Mouse (Mus musculus) yolk sac, embryonic 10.5 days (tissue): ENCODE results near the gene Gm5294.

Source experiments
- DNase-seq: peaks from one replicate; pipeline ENCODE4 v3.0.0-alpha.2; 2017; ENCODE audit warnings: low spot score

Gene Gm5294

DNA sequence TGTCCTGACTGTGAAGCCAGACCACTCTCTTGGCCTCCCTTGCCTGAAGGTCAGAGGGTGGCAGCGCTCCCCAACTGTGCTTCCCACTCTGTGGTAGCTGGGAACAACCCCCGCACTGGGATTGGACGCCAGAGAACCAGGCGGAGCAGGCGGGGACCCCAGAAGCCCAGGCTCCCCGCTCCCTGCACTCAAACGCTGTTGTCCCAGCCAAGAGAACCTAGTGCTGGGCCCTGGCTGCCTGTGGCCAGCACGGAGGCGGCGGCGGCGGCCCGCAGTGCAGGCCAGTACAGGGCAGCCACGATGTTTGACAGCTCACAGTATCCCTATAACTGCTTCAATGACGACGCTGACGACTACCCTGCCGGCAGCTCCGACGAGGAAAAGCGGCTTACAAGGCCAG lies at the start of gene Gm5294:
TSS of gene Gm5294 (plus strand) at position 301 of the 400 bp plus-strand sequence.
- DNase-seq, result no peak

DNA sequence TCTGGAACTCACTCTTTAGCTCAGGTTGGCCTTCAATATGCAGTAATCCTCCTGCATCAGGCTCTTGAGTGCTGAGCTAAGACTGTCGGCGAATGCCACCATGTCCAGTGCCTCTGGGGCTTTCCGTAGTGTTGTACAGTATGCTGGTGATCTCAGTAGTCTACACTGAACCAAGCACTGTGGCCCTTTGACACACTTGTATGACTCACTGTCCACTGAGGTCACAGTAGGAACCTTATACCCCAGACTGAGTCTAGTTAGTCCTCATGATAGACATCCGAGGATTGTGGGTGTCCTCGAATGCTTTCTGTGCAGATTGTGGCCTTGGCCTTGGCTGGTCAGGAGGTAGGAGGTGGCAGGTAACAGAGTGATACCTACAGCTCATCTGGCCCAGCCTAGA lies 44.8 kb upstream of the Gm5294 start:
- no peak for DNase-seq

DNA sequence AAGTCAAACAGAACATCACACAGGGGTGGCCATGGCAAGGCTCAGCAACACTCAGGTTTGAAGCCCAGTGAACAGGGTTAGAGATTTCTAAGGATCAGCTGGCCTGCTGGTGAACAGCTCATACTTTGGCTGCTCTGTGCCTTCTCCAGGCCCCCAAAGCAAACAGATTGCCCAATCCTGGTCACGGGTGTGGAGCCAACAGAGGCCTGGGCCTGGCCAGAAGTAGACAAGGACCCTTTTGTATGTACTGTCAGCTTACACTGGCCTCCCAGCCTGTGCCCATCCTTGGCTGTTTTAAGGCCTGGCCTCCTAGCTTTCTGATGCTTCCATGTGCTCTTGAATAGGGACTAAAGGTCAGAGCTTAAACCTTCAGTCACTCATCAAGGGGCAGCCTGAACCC lies 43.5 kb upstream of the Gm5294 start:
- DNase-seq, result no peak

DNA sequence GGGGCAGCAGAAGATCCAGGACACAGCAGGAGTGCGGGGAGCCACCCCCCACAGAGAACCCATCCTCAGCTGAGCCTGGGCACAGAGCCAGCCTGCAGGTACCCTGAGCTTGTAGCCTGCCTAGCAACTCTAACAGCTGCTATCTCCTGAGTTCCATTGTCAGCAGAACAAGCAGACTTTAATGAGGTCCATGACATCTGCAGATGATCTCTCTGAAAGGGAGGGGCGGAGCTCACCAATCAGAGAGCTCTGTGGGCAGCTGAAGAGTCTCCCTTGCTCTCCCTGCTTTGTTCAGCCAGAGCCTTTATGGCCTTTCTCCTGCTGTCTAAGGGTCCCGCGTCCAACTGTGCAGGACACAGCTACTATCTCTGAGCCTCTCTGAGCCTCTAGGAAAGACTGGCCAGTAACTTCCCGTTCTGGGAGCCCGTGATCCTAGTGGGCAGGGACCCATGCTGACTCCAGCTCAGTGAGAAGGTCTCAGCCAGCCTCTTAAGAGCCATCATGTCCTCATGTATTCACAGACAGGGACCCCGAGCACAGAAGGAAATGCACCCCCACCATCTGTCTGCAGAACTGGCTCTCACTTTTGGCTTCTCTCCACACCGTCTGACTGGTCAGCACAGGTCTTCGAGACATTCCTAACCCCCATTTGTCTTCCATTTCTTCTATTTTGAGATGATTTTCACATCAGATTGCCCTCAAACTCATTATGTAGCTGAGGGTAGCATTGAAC lies 41.0 kb upstream of the Gm5294 start:
- no peak for DNase-seq

DNA sequence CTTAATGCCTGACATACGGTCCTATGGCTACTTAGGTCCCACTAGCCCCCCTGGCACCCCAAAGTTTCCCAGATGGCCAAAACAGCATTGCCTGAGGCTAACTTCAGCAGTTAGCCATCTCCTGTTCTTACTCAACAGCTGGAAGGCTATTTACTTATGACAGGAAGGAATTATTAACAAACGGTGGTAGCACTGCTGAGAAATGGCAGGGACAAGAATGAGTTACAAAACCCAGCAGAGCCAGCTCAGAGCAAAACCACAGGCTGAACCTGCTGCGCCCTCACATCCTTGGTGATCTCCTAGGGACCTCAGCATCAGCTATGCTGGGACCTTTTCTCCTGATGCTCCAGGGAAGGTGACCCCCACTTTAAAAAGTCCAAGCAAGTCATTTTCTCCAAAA lies 40.2 kb upstream of the Gm5294 start:
- DNase-seq, result no peak

DNA sequence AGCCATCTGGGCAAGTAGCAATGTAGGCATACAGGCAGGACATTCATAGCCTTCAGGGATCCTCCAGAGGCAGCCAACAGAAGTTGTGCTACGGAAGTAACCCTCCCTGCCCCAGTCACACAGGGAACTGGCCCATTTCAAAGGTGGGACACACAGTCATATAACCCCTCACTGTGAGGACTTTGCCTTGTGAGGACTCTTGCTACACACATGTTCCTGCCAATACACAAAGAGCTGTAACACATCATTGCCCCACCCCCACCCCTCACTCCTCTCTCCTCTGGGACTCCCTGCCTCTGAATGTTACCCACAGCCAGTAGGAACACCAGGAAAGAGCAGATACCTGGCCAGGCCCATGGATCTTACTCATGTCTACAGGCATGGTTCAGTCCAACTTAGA lies 37.2 kb upstream of the Gm5294 start:
- DNase-seq, result no peak

DNA sequence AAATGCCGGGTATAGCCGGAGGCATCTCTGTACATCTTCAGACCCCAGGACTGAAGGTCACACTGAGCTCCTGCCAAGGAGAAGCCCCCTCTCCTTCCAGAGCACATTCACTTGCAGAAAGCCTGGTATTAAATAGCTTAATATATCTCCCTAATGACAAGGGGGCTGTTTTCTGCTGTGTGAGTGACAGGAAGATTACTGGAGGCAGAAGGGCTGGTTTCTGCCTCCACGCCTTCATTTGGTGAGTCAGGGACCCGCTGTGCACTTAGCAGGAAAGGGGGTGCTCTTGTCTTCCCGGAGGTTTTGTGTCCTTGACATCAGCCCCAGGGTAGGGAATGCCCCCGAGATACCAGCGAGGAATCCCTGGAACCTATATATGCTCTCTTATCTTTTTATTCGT lies 36.7 kb upstream of the Gm5294 start:
- DNase-seq, result no peak

DNA sequence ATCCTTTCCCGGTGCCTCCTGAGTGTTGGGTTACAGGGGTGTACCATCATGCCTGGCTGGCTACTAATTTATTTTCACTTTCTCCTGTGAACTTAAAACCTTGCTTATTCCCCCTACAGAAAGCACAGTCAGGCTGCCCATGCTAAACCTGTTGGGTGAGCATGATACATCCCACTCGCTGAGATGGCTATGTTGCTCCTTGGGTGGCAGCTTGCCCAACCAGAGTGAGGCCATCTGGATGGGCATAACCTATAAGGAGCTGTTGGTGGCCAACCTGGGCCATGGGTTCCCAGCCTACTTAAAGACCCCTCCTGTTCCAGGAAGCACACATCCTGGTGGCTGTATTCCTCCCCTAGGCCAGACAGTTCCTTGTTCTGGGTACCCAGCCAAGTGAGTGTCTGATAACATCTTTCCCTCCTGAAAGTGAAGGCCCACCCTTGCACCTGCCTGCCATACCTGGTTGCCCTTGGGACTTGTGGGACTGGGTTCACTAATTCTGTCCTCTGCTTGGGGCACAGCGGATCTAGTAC lies 33.8 kb upstream of the Gm5294 start:
- no peak for DNase-seq

DNA sequence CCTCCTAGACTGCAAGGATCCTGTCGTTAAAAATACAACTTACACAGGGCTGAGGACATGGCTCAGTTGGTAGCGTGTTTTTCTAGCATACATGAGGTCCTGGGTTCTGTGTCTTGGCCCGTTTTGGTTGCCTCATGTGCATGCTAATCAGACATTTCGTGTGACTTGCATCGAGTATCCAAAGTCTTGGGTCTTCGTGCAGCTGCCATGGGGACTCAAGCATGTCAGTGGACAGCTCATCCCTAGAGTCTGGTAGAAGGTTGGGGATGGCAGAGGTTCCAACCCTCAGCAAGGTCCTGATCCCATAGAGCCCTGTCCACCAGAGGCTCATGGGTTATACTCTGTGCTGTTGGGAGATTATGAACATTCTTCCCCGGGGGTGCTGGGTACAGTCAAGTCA lies 32.2 kb upstream of the Gm5294 start:
- DNase-seq, result no peak

DNA sequence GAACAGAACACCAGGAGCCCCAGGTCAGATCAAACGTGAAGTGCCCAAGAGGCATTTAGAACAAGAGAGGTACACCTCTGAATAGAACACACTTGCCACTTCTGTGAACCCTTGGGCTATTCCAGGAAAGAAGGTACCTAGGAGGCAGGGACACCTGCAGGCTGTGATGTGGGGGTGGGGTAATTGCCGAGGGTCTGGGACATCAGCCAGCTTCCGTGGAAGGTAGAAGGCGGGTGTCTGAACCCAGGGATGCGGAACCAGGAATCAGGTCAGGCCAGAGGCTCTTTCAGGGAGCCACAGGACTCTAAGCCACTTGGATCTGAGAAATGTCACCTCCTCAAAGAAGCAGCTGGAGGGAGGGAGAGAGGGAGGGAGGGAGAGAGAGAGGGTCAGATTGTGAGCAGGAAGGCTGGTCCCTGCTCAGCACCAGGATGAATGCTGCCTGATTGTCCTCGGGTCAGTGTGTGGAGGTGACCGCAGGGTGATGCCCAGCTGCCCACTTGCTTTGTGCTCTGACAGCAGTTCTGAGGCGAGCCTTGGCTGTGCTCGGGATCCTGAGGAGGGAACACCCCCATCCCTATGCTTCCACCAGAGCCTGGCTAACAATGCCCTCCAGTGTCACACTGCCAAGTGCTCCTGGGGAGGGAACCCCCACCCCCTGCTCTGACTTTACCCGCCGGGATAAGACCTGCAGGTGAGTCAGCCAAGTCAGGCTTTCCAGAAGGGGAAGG lies 31.2 kb upstream of the Gm5294 start:
- no peak for DNase-seq

DNA sequence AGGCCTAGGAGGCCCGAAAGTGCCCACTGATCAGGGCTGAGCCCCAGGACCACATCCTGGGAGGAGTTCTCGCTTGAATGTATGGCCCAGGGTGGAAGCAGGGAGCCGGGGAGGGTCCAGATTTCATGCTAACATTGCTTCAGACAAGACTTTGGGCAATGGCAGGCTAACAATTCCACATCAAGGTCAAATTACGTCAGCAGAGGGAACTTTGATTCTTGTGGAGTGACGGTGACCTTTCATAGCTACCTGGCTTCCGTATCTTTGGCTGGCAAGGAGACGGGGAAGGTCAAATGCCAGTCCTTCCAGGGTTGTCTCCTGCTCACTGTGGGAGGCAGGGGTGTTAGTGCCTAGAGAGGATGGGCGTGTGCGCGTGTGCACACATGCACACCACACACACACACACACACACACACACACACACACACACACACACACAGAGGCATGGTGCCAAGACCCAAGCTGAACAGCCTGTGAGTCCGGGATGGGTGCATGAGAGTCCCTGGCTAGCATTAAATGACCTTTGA lies 28.9 kb upstream of the Gm5294 start:
- DNase-seq, result no peak

DNA sequence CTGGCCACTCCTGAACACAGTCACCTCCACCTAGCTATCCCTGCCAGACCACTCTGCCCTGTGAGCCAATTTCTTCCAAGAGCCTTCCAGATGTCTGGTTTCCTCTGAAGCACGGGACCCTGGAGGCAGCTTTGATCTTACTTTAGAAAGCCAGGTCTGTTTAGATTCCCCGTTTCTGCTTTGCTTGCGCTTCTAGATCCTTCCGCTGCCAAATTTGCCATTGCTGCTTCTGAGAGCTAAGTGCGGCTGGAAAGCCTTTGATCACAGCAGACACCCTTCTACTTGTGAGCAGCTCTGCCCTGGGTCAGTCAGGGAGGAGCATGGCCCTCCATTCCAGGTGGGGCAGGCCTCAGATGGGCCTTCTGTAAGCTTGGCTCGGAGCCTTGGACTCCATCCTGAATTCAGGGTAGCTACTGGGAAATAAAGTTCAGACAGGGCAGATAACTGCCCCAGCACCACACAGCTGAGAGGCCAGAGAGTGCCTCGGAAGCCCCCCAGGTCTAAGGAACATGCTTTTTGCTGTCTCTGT lies 18.2 kb upstream of the Gm5294 start:
- DNase-seq, result no peak

DNA sequence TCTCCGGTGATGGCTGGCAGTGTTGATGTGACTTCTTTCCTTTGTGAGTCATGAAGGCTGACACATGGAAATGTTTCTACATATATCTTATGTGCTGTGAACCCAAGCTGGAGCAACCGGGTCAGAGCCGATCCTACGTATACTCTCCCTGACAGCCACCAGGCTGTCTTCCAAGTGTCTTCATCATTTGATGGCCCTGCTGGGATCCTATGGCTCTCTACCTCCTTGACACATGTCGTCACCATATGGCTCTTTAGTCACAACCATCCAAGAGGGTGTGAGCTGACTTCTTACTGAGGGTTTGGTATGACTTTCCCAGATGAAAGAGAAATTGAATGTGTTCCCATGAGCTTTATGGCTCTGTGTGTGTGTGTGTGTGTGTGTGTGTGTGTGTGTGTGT lies 15.6 kb upstream of the Gm5294 start:
- DNase-seq, result no peak

DNA sequence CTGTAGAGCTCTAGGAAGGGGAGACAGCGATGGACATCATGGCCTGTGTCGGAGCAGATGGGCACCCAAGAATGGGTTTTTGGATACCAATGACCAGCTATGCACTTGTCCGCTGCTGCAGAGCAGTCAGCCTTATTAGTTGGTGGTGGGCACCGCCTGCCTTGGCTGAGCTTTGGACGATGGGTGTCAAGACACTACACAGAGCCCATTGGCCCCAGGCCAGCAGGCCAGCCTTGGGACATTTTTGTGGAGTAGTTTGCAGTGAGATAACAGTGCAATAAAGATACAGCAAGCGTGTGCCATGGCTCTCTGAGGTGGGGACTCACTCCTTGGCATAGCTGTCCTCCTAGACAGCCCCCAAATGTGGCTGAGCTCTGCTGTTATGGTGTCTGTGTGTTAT lies 10.1 kb upstream of the Gm5294 start:
- no peak for DNase-seq

DNA sequence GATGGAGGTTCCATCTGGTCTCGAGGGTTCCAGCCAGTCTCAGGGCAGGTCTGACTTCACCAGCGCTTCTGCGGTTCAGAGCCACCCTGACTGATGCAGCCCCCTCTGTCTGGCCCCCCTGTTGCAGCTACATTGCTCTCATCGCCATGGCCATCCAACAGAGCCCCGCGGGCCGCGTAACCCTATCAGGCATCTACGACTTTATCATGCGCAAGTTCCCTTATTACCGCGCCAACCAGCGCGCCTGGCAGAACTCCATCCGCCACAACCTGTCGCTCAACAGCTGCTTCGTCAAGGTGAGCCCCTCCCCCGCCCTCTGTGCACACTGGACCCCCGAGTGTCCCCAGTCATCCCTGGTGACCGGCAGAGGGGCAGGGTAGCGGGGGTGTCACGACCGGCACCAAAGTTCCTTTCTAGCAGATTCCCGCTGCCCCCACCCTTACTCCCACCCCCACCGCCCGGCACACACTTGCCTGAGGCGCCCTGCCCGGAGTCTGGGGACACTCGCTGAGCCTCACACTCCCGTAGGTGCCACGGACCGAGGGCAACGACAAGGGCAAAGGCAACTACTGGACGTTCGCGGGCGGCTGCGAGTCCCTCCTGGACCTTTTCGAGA lies 945 bp downstream of the Gm5294 start:
- no peak for DNase-seq

DNA sequence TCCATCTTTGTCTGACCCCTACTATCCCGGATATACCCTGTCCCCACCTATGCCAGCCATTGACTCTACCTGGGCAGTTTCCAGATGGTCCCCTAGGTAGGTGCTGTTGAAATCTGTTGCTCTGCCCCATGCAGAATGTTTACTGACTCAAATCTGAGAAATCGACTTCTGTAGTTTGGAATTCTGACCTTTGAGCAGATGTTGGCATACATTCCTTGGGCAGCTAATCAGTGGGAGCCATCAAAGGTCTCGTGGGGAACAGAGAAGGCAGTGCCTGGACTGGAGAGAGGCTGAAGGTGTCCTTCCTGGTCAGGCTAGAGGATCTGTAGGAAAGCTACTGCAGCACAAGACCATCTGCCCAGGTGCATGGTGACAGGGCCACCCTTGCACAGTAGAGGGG lies 5.2 kb downstream of the Gm5294 start:
- DNase-seq, result no peak

DNA sequence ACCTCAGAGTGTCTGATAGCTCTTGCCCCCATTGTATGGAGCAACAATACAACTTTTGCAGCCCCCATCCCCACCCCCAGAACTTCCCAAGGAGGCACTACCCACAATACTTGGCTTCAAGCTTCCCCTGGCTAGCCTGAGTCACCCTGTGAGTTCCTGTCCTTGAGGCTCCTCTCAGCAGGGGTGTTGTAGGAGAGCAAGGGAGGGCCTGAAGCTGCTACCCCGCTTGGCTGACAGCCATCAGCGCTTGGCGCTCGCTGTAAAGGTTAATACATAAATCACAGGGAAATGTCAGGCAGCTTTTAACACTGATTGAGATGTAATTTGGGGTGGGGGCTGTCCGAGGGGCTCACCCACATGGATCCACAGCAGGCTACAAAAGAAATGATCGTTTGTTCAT lies 13.5 kb downstream of the Gm5294 start:
- no peak for DNase-seq

DNA sequence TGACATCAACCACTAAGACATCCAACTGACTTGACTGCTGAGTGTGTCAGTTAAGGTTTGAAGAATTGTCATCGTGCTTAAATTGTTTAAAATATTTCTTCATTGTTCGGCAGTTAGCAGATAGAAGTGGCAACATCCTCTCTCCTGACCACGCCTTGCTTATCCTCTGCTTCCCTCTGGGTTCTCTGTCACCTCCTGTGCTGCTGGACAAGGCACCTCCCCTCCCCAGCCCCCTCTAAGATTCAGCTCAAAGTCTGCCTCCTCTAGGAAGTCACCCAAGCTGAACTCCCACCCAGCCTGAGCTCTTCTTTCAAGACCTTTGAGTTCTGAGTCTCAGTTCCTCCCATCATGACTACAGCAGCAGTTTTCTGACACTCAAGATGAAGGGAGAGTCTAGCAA lies 15.0 kb downstream of the Gm5294 start:
- no peak for DNase-seq

DNA sequence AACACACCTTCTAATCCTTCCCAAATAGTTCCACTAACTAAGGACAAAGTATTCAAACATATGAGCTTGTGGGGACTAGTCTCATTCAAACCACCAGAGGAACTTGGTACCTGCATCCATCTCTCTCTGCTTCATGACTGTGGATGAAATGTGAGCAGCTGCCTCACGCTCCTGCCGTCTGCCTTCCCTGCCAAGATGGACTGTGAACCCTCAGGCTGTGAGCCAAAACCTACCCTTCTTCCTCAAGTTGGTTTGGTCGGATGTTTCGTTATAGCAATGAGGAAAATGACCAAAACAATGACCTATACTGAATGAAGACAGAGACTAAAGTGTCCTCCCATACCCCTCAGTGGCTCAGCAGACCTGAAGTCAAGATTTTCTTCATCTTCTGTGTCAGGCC lies 21.1 kb downstream of the Gm5294 start:
- no peak for DNase-seq

DNA sequence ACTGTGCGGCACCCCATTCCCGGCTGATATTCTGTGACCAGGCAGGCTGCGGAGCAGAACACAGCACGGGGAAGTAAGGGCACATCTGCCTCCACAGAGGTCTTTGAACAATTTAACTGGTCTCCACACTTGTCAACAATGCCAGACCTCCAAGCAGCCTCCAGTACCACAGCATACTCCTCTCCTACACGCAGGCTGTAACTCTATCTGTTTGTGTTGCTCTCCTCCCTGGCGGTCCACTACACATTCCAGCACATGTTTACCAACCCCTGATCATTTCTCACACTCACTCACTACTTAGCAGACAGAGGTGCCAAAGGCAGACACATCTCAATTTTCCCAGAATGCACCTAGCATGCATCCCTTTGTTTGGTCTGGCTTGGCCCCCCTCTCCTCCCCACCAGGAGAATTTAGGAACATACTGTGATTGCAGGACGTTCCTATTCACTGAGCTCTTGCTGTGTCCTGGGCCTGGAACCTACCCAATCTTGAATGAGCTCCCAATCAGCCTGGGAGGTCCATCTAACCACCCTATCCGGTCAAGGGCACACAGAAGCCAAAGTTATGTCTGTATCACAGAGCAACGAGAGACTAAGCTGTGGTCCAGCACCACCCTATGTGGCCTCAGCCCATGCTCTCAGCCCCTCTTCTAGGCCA lies 23.4 kb downstream of the Gm5294 start:
- no peak for DNase-seq

DNA sequence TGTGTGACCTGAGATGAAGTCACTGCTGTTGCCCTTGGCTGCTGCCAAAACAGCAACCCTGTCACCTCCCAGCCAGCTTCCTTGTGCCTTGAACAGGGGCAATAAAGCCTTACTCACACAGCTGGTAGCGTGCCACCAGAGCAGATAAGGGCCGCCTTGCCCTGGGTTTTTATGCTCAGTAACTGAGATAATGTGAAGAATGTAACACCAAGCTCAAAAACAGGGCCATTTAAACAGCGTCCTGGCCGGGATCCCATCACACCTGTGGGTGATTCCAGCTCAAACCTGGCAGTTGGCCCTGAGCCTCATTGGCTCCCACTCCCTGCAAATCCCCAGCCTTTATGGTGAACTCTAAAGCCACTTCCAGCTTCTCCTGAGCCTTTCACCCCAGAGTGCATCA lies 26.6 kb downstream of the Gm5294 start:
- no peak for DNase-seq

DNA sequence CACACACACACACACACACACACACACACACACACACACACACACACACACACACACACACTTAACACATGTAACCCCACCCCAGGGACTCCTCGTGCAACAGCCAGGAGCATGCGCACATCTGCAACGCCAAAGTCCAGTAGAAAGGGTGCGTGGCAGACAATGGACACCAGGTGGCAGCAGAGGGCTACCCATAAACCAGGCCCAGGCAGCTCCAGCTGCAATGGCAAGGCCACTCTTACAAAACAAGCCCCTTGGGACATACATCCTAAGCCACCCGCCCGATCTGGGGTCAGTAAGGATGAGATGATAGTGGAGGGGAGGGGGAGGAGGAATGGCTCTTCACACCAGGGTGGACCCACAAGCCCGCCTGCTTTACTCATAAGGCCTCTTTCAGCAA lies 28.2 kb downstream of the Gm5294 start:
- DNase-seq, result peak; percentile 84
